Comparison of ENCODE assay signal across 17 mouse cellular contexts in genomic region chr16:49986954-49987353, GRCm38 (mm10).
DNase-seq lines count a peak whose midpoint lies in the region; ATAC-seq and TF ChIP-seq lines count a peak whose summit lies in the region.
"Had no signal": no experiment of that assay in that cellular context is flagged by ENCODE, and none has a peak within 500 bp of the region (broad histone marks: within the 10 kb centered on the region; RNA-seq: fewer than 3 reads in every experiment).

No protein-coding gene starts in this region.

- no peak for TF ChIP-seq POLR2A in kidney, adult 2 months (IDR thresholded peaks at IDR 0.05; ENCODE audit: low read depth, low read length)

- no peak overlapping the region for H3K27ac ChIP-seq in forebrain, embryonic 16.5 days (ENCODE audit: low read length)
- no peak overlapping the region for H3K27ac ChIP-seq in kidney, adult 2 months (ENCODE audit: insufficient read depth, low read depth, low read length)
- H3K27ac ChIP-seq: embryonic facial prominence, embryonic 15.5 days; heart, embryonic 10.5 days; liver, embryonic 14.5 days; midbrain, embryonic 10.5 days had no signal

- H3K4me1 ChIP-seq in forebrain, embryonic 16.5 days (replicated peaks; ENCODE audit: control insufficient read depth, insufficient read depth, low read length), result no peaks in the 10 kb centered on the region
- H3K4me1 ChIP-seq in kidney, adult 2 months (ENCODE audit: control insufficient read depth, insufficient read depth, low read length), result no peaks in the 10 kb centered on the region
- H3K4me1 ChIP-seq: embryonic facial prominence, embryonic 15.5 days; heart, embryonic 10.5 days; midbrain, embryonic 10.5 days had no signal

- ATAC-seq in granulocyte monocyte progenitor cell, adult 5-6 weeks (replicated peaks; ENCODE audit: poor library complexity, severe bottlenecking), result peak; percentile 89
- peak; percentile 84 for ATAC-seq in megakaryocyte, adult 5-6 weeks (ENCODE audit: poor library complexity, severe bottlenecking)
- no peak for ATAC-seq in forebrain, embryonic 16.5 days
- ATAC-seq: forebrain, embryonic 14.5 days; Patski had no signal

- DNase-seq in 416B (ENCODE audit: low read depth), result peak; percentile 98
- DNase-seq in ES-CJ7 (ENCODE audit: low read depth, low spot score), result peak; percentile 44
- DNase-seq in gastrocnemius, adult 18-20 months (ENCODE audit: low spot score), result no peak
- no peak for DNase-seq in kidney, adult 2 months
- DNase-seq: cerebellum, adult 9-10 months; gastrocnemius, postnatal 10 days; kidney, postnatal 4 days; thymus, adult 2 months had no signal

- H3K36me3 ChIP-seq in forebrain, embryonic 16.5 days (ENCODE audit: control insufficient read depth, insufficient read depth), result no peaks in the 10 kb centered on the region
- no peaks in the 10 kb centered on the region for H3K36me3 ChIP-seq in kidney, adult 2 months (ENCODE audit: control insufficient read depth, insufficient read depth, low read length)
- H3K36me3 ChIP-seq: embryonic facial prominence, embryonic 15.5 days; heart, embryonic 10.5 days; midbrain, embryonic 10.5 days had no signal

- 84% methylated on average over 6 of the region's 6 CpGs for WGBS in forebrain, embryonic 16.5 days
- WGBS in kidney, adult 2 months, result 56% methylated on average over 6 of the region's 6 CpGs

- H3K9ac ChIP-seq in forebrain, embryonic 16.5 days (replicated peaks; ENCODE audit: low read depth, low read length), result no peak overlapping the region
- H3K9ac ChIP-seq: embryonic facial prominence, embryonic 15.5 days; liver, embryonic 14.5 days had no signal

- no peak for TF ChIP-seq CTCF in kidney, adult 2 months (conservative IDR thresholded peaks at IDR 0.05; ENCODE audit: insufficient read depth, insufficient read length, low read depth, low read length)

- H3K4me3 ChIP-seq in forebrain, embryonic 16.5 days (replicated peaks; ENCODE audit: low read length), result no peak overlapping the region
- no peak overlapping the region for H3K4me3 ChIP-seq in kidney, adult 2 months (ENCODE audit: insufficient read depth, low read depth, low read length)
- H3K4me3 ChIP-seq: embryonic facial prominence, embryonic 15.5 days; heart, embryonic 10.5 days; midbrain, embryonic 10.5 days had no signal

- no peaks in the 10 kb centered on the region for H3K9me3 ChIP-seq in forebrain, embryonic 16.5 days (ENCODE audit: control insufficient read depth, low read length)
- H3K9me3 ChIP-seq: embryonic facial prominence, embryonic 15.5 days; heart, embryonic 10.5 days; midbrain, embryonic 10.5 days had no signal

- H3K27me3 ChIP-seq in forebrain, embryonic 16.5 days (replicated peaks; ENCODE audit: control insufficient read depth, insufficient read depth, low read length), result no peaks in the 10 kb centered on the region
- H3K27me3 ChIP-seq in kidney, adult 2 months (replicated peaks; ENCODE audit: control insufficient read depth, insufficient read depth, low read length), result no peaks in the 10 kb centered on the region
- H3K27me3 ChIP-seq: embryonic facial prominence, embryonic 15.5 days; Patski had no signal

- no peak overlapping the region for H3K4me2 ChIP-seq in forebrain, embryonic 16.5 days (ENCODE audit: low read length)
- H3K4me2 ChIP-seq: embryonic facial prominence, embryonic 15.5 days had no signal

Comparison
In these comparisons a context has a peak if more than half of its experiments do, and no peak if none do; other contexts are left out.
1. DNase-seq: peak in 416B (single experiment) and ES-CJ7 (single experiment); none in gastrocnemius, adult 18-20 months (single experiment) and kidney, adult 2 months (single experiment).